Mouse (Mus musculus): ENCODE results near the gene Plekhs1.

Plekhs1 gene

DNA sequence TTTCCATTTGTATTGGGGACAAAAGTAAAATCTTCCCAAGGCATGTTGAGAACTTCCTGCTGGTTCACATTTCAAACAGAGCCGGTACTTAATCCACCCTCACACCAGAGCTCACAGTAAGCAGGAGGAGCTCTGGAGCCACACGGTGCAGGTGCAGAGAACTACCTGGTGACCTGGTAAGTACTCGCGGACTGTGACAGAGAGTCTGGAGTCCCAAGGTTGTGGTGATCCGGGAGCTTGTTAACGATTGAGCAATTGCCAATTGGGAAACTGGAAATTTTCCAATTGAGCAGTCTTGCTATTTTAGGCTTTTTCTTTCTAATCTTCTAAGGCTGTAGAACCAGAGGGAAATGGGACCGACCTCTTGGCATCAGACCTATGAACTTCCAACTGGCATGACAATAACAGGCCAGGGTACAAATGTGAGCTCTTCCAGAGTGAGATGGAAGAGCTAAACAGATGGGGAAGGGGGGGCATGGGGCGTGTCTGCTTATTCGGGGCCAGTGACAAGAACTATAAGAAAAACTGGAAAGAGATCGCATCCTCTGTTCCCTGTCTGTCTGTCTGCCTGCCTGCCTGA, at the start of gene Plekhs1:
Gene Plekhs1 (plus strand): TSS at position 119 of the 580 bp plus-strand sequence.
- DNase-seq, result no peak

GRCm38 (mm10) chr19:56418404-56418803, 43.0 kb upstream of the Plekhs1 start:
- DNase-seq, result no peak

GRCm38 (mm10) chr19:56419452-56419851, 42.0 kb upstream of the Plekhs1 start:
- DNase-seq, result no peak

GRCm38 (mm10) chr19:56420345-56420744, 41.1 kb upstream of the Plekhs1 start:
- DNase-seq, result no peak

DNA sequence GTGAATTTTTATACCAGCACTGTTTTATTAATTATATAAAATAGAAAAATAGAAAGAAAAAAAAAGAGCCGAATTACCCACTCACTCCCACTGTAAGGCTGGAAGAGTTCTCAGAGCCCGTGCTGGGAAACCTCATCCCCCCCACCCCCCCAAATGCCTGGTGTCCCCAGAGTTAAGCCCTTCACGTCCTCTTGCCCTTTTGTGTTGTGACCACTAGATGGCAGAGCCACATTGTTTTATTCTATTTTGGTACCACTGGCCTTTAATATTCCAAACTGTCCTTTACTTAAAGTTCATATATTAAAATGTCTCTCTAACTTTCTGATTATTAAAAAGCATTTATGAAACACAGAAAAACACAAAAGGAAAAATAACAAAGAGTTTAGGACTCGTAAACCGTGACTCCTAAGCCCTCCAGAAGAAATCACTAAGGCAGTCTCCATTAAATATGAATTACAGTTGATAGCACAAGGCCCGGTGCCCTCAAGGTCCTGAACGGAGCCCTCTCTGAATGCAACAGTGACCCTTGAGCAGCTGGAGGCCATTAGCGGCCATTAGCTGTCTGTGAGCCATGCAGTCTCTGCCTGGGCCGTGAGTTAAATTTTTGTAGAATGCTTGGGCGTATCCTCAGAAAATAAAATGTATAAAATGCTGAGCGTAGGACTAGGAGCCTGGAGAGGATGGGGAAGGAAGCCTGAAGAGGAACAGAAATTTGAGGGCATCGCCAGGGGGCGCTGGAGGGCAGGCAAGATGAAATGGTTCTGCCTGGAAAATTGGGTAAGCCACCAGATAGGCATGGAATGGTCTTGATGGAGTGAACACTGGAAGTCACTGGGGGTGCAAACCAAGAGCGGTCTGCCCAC, 38.7 kb upstream of the Plekhs1 start:
- DNase-seq, result peak; percentile 81

DNA sequence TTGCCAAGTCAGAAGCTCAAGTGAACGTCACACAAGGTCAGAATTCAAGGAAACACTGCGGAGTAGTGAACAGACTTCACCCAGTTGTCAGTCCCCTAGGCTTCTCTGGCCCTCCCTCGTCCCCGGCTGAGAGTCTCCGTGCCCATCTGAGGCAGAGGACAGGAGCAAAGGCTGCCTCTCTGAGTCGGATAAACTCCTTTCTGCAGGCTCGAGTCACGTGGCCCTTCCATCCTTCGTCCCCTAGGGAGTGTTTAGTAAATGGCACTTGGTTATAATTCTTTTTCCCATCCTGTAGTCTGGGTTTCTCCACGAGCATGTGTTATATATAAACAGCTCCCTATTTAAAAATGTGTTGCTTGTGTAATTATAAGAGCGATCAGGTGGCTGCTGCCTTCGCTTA, 38.1 kb upstream of the Plekhs1 start:
- no peak for DNase-seq

DNA sequence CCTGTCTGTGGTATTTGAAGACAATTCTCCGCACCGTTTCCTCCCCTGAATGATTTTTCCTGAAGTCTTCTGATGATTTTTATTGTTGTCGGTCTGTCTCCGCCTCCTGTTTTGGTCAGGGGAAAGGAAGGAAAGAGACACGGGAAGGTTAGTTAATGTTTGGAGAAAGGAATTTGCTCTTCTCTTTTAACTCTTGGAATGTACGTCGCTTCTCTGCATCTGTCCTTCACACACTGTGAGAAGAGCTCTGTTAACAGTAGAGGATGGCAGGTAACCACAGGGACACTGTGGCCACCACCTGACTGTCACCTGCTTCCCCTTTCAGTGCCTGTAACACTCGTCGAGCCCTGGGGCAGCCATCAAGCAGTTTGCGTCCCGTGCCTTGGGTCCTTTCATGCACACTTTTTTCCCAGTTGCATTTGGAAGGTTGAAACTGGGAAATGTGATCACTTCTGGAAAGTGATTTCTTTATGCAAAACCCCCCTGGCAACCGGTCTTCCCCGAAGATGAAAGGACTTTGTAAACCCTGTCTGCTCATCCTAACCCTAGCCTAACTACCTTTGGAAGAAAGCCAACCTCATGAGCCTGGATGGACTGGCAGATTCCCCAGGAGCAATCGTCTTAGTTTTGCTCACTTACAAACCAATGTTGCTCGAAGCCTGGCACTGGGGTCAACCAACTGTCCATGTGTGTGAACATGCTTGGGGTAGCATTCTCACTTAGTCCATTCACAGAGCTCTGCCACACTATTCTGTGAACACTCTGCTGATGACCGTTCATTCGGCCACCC, 36.6 kb upstream of the Plekhs1 start:
- DNase-seq, result no peak

DNA sequence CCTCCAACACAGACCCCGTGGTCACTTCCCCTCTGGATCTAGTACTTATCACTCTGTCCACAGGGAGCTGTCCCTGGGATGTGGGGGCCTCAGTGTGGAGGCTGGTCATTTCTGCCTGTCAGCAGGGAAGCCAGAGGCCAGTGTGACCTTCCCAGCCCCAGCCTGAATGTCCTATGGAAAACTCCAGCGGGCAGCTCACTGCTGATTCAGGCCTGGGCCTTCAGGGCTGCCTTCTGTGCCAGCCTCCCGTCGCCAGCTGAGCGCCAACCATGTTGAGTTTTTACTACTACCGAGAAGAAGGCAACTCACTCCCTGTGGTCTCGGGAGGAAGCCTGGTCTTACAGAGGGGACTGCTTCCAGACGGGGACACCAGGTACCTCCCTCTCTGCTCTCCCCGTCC, 35.9 kb upstream of the Plekhs1 start:
- DNase-seq, result no peak

DNA sequence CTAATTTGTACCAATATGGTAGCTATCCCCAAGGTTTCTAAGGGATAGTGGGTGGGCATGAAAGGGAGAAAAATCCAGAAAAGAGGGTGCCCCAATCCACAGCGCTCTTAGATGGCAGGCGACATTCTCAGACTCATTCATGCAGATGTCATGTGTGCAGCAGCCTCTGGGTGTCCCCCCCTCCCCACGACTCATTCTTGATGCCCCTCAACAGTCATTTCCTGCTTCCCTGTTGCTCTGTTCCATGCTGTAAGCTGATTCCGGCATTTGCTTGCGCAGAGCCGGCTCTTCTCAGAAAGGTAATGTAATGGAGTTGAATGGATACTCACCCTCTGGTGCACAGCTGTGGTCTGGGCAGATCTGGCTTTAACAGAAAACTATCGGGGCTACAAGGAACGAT, 31.1 kb upstream of the Plekhs1 start:
- no peak for DNase-seq

- DNase-seq, result no peak
These were observed 28.7 kb upstream of the Plekhs1 start for GRCm38 (mm10) chr19:56432706-56433105.

GRCm38 (mm10) chr19:56433581-56433980, 27.9 kb upstream of the Plekhs1 start:
- no peak for DNase-seq

GRCm38 (mm10) chr19:56436380-56436779, 25.1 kb upstream of the Plekhs1 start:
- no peak for DNase-seq

- DNase-seq, result no peak
These were observed 22.9 kb upstream of the Plekhs1 start for GRCm38 (mm10) chr19:56438357-56439071.

- peak; percentile 77 for DNase-seq
These were observed 22.4 kb upstream of the Plekhs1 start for GRCm38 (mm10) chr19:56439072-56439434.

DNA sequence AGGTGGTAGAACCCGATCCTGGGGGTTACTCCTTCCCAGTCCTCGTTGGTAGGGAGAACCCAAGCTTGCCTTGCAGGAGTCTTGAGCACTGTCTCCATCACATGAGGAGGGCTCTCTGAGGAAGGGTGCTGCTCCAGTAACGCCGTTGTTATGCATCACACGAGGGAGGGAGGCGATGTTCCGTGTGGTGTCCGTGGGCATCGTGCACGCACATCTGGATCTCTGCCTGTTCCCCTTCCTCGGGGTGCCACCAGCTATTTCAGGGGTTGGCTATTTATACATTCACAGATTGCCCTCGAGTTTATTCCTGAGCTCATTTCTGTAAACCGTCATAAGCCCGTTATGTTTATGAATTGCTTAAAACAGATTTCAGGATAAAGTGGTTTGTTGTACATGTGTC, 18.0 kb upstream of the Plekhs1 start:
- no peak for DNase-seq

- no peak for DNase-seq
These were observed 12.7 kb upstream of the Plekhs1 start for GRCm38 (mm10) chr19:56448784-56449183.

- no peak for DNase-seq
These were observed 11.9 kb upstream of the Plekhs1 start for GRCm38 (mm10) chr19:56449537-56449936.

DNA sequence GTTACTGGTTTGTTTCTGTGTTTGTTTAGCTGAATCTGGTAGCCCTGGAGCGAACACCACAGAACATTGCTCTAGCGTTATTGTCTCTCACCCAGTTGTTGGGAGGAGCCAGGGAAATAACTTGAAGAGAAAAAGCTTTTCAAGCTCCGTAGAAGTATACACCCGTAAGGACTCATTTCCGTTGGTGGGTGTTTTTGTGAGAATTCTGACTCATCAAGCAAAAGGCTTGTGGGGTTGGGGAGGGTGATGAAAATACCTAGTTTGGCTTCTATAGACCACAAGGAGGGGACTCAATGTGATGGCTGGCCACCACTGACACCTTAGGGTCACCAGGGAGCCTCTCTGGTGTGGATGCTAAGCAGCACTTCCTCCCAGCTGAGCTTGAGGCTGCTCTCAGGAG, 10.5 kb upstream of the Plekhs1 start:
- no peak for DNase-seq

DNA sequence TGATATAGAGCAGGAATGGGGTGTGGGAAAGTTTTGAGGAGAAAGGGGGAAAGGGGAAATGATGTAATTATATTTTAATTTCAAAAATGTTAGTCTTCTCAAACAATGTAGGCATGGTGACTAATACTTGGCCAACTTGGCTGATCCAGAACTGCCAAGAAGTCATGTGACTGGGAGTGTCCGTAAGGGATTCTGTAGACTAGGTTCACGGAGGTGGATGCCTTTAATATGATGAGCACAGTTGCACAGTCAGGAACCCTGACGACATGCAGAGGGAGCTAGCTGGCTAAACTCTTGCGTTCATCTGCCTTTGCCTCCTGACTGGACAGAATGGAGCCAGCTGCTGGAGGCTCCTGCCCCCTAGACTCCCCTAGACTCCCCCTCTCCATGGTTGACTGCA, 9.6 kb upstream of the Plekhs1 start:
- DNase-seq, result no peak

DNA sequence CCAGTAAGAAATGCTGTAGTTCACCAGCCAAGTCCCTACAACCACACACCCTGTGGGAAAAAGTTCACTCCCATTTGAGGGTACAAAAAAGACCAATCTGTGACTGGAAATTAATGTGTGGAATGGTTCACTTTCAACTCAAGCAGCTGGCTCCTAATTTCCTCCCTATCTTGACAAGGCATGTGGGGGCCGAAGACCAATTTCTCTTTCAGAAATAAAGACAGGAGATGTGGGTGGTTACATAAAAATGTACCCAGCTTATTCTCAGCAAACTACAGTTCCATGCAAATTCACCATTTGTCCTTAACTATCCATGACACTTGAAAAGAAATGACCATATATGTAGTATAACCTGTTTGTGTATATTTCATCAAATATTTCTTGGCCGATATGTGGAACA, 9.0 kb upstream of the Plekhs1 start:
- DNase-seq, result no peak

DNA sequence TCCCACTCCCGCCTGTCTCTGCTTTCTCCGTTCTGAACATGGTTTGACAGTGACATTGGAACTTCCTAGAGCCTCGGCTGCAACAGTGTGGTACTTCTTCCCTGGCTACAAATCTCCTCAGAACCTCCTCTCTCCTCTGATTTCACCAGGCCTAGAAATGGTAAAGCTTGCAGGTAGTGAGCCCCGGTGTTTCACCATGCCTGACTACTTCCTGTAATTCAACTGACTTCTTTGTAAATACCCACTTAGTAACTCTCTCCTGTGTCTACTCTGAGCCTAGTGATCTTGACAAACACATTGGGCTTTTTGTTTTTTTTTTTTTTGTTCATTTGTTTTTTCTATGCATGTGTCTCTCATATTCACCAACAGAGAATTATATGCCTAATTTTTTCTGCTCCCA, 6.6 kb upstream of the Plekhs1 start:
- DNase-seq, result no peak

DNA sequence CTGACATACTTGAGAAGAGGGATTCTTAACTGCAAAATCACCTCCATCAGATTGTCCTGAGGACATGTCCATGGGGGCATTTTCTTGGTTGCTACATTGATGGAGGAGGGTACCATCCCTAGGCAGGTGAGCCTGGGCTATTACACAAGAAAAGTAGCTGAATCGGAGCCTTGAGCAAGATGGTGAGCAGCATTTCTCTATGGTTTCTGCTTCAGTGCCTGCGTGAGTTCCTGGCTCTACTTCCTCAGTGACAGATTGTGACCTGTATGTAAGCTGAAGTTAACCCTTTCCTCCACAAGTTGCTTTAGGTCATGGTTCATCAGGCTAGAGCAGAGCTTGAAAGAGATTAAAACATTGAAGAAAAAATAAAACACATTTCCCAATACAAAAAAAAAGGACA, 6.1 kb upstream of the Plekhs1 start:
- no peak for DNase-seq

GRCm38 (mm10) chr19:56457569-56457968, 3.9 kb upstream of the Plekhs1 start:
- no peak for DNase-seq
